Mouse (Mus musculus): ENCODE measurements around the gene Eif4e1b. TPM values are rescaled to one million over a fixed set of nuclear protein-coding genes. Genes with fewer than 3 reads are reported as not detected.

The Eif4e1b gene
- polyA plus RNA-seq (2015; fragmentation: Nextera tagmentation; extraction: Ambion mirVana): not detected in 2 replicates

- no peak within 1 kb of the TSS for H3K4me2 ChIP-seq
- no peaks in the 10 kb centered on the region for H3K9me3 ChIP-seq
- no peak within 1 kb of the TSS for H3K27ac ChIP-seq (replicated peaks)
- H3K27me3 ChIP-seq: no peaks in the 10 kb centered on the region
- H3K9ac ChIP-seq: no peak within 1 kb of the TSS
- H3K4me1 ChIP-seq (replicated peaks): peaks cover 3% of the 10 kb centered on the region; the same call in 1 of the 2 replicates
- no peak within 1 kb of the TSS for H3K4me3 ChIP-seq
- no peak for ATAC-seq (ENCODE audit: low read depth)
- no peaks in the 10 kb centered on the region for H3K36me3 ChIP-seq
- WGBS: 87% methylated on average over 4 of the region's 4 CpGs
Measured at GRCm38 (mm10) chr13:54783698-54784097, at the start of gene Eif4e1b. Gene Eif4e1b, plus strand, starts transcription at chr13:54783998.

GRCm38 (mm10) chr13:54736931-54737330, 46.9 kb upstream of the Eif4e1b start:
- H3K9me3 ChIP-seq: no peaks in the 10 kb centered on the region
- H3K4me3 ChIP-seq: no peak overlapping the region
- peak overlapping the region; percentile 48; the same call in 1 of the 2 replicates for H3K4me2 ChIP-seq
- H3K4me1 ChIP-seq (replicated peaks): peaks cover 14% of the 10 kb centered on the region
- no peak overlapping the region for H3K27ac ChIP-seq (replicated peaks)
- no peak for ATAC-seq (ENCODE audit: low read depth)
- H3K27me3 ChIP-seq: peaks cover 50% of the 10 kb centered on the region
- 28% methylated on average over 3 of the region's 3 CpGs for WGBS
- peaks cover 69% of the 10 kb centered on the region for H3K36me3 ChIP-seq
- no peak overlapping the region for H3K9ac ChIP-seq

- H3K27me3 ChIP-seq: peaks cover 50% of the 10 kb centered on the region
- WGBS: 2% methylated on average over 86 of the region's 87 CpGs
- H3K9ac ChIP-seq: peak overlapping the region; percentile 45; the same call in 1 of the 2 replicates
- peaks cover 14% of the 10 kb centered on the region for H3K4me1 ChIP-seq (replicated peaks)
- no peak overlapping the region for H3K27ac ChIP-seq (replicated peaks)
- peak overlapping the region; percentile 27 for H3K4me3 ChIP-seq
- no peaks in the 10 kb centered on the region for H3K9me3 ChIP-seq
- H3K4me2 ChIP-seq: peak overlapping the region; percentile 48
- peak; percentile 64; the same call in 1 of the 2 replicates for ATAC-seq (ENCODE audit: low read depth)
- H3K36me3 ChIP-seq: peaks cover 69% of the 10 kb centered on the region
Measured at GRCm38 (mm10) chr13:54737488-54738212, 46.1 kb upstream of the Eif4e1b start.

GRCm38 (mm10) chr13:54738213-54738601, 45.6 kb upstream of the Eif4e1b start:
- Histone ChIP-seq H3K4me3 (peak overlapping the region; percentile 27), H3K4me1 (replicated peaks) (peaks cover 14% of the 10 kb centered on the region), H3K27ac (replicated peaks) (no peak overlapping the region), H3K27me3 (peaks cover 50% of the 10 kb centered on the region), H3K9me3 (no peaks in the 10 kb centered on the region), H3K4me2 (peak overlapping the region; percentile 48), H3K9ac (peak overlapping the region; percentile 45; the same call in 1 of the 2 replicates), H3K36me3 (peaks cover 69% of the 10 kb centered on the region)
- no peak for ATAC-seq (ENCODE audit: low read depth)
- WGBS: 4% methylated on average over 34 of the region's 34 CpGs

- 41% methylated on average over 6 of the region's 6 CpGs for WGBS
- H3K4me1 ChIP-seq (replicated peaks): peaks cover 54% of the 10 kb centered on the region
Measured at GRCm38 (mm10) chr13:54746110-54746509, 37.7 kb upstream of the Eif4e1b start.

GRCm38 (mm10) chr13:54746896-54747295, 36.9 kb upstream of the Eif4e1b start:
- no peak for ATAC-seq (ENCODE audit: low read depth)
- 41% methylated on average over 10 of the region's 10 CpGs for WGBS
- Histone ChIP-seq H3K27me3 (peaks cover 9% of the 10 kb centered on the region), H3K36me3 (peaks cover 10% of the 10 kb centered on the region; the same call in 1 of the 2 replicates), H3K9me3 (no peaks in the 10 kb centered on the region), H3K4me1 (replicated peaks) (peaks cover 54% of the 10 kb centered on the region), H3K4me2 (peak overlapping the region; percentile 78), H3K4me3 (peak overlapping the region; percentile 13; the same call in 1 of the 2 replicates), H3K27ac (replicated peaks) (no peak overlapping the region), H3K9ac (peak overlapping the region; percentile 90)

More at GRCm38 (mm10) chr13:54746110-54746509, 37.7 kb upstream of the Eif4e1b start:
- Histone ChIP-seq H3K9me3 (no peaks in the 10 kb centered on the region), H3K27me3 (peaks cover 4% of the 10 kb centered on the region; the same call in 1 of the 2 replicates), H3K9ac (peak overlapping the region; percentile 53), H3K36me3 (peaks cover 18% of the 10 kb centered on the region; the same call in 1 of the 2 replicates), H3K4me2 (peak overlapping the region; percentile 78), H3K27ac (replicated peaks) (no peak overlapping the region), H3K4me3 (no peak overlapping the region)
- no peak for ATAC-seq (ENCODE audit: low read depth)

GRCm38 (mm10) chr13:54748190-54748589, 35.6 kb upstream of the Eif4e1b start:
- Histone ChIP-seq H3K4me1 (replicated peaks) (peaks cover 58% of the 10 kb centered on the region), H3K27ac (replicated peaks) (peak overlapping the region; percentile 92), H3K4me3 (peak overlapping the region; percentile 61), H3K27me3 (peaks cover 20% of the 10 kb centered on the region), H3K9me3 (no peaks in the 10 kb centered on the region), H3K4me2 (peak overlapping the region; percentile 78), H3K9ac (peak overlapping the region; percentile 90), H3K36me3 (peaks cover 9% of the 10 kb centered on the region; the same call in 1 of the 2 replicates)
- 86% methylated on average over 8 of the region's 8 CpGs for WGBS
- ATAC-seq (ENCODE audit: low read depth): no peak

GRCm38 (mm10) chr13:54748721-54749060, 35.1 kb upstream of the Eif4e1b start:
- H3K4me1 ChIP-seq (replicated peaks): peaks cover 60% of the 10 kb centered on the region
- H3K4me3 ChIP-seq: peak overlapping the region; percentile 61
- H3K27ac ChIP-seq (replicated peaks): peak overlapping the region; percentile 92
- WGBS: 29% methylated on average over 10 of the region's 10 CpGs
- peak; percentile 37 for ATAC-seq (ENCODE audit: low read depth)
- H3K27me3 ChIP-seq: peaks cover 23% of the 10 kb centered on the region
- H3K36me3 ChIP-seq: peaks cover 9% of the 10 kb centered on the region; the same call in 1 of the 2 replicates
- peak overlapping the region; percentile 90 for H3K9ac ChIP-seq
- H3K9me3 ChIP-seq: no peaks in the 10 kb centered on the region
- peak overlapping the region; percentile 78 for H3K4me2 ChIP-seq

GRCm38 (mm10) chr13:54749061-54749863, 34.5 kb upstream of the Eif4e1b start:
- Histone ChIP-seq H3K27me3 (peaks cover 23% of the 10 kb centered on the region), H3K9me3 (no peaks in the 10 kb centered on the region), H3K9ac (peak overlapping the region; percentile 90), H3K4me1 (replicated peaks) (peaks cover 66% of the 10 kb centered on the region), H3K36me3 (peaks cover 4% of the 10 kb centered on the region; the same call in 1 of the 2 replicates), H3K4me2 (peak overlapping the region; percentile 78), H3K4me3 (peak overlapping the region; percentile 61), H3K27ac (replicated peaks) (peak overlapping the region; percentile 92)
- ATAC-seq (ENCODE audit: low read depth): peak; percentile 90
- 1% methylated on average over 28 of the region's 100 CpGs for WGBS

GRCm38 (mm10) chr13:54749864-54750411, 33.9 kb upstream of the Eif4e1b start, which contains the start of gene Gprin1:
Gene Gprin1, minus strand, starts transcription at chr13:54749874.
- peak; percentile 68 for ATAC-seq (ENCODE audit: low read depth)
- peaks cover 3% of the 10 kb centered on the region; the same call in 1 of the 2 replicates for H3K36me3 ChIP-seq
- H3K27ac ChIP-seq (replicated peaks): peak within 1 kb of the TSS; percentile 92
- peaks cover 23% of the 10 kb centered on the region for H3K27me3 ChIP-seq
- H3K4me1 ChIP-seq (replicated peaks): peaks cover 68% of the 10 kb centered on the region
- no peaks in the 10 kb centered on the region for H3K9me3 ChIP-seq
- peak within 1 kb of the TSS; percentile 61 for H3K4me3 ChIP-seq
- peak within 1 kb of the TSS; percentile 90 for H3K9ac ChIP-seq
- peak within 1 kb of the TSS; percentile 78 for H3K4me2 ChIP-seq
- 2% methylated on average over 29 of the region's 29 CpGs for WGBS

GRCm38 (mm10) chr13:54750699-54751098, 33.1 kb upstream of the Eif4e1b start:
- peak overlapping the region; percentile 78 for H3K4me2 ChIP-seq
- H3K4me3 ChIP-seq: no peak overlapping the region
- H3K9me3 ChIP-seq: no peaks in the 10 kb centered on the region
- peaks cover 68% of the 10 kb centered on the region for H3K4me1 ChIP-seq (replicated peaks)
- H3K9ac ChIP-seq: no peak overlapping the region
- peaks cover 3% of the 10 kb centered on the region; the same call in 1 of the 2 replicates for H3K36me3 ChIP-seq
- 2% methylated on average over 8 of the region's 8 CpGs for WGBS
- no peak overlapping the region for H3K27ac ChIP-seq (replicated peaks)
- peaks cover 23% of the 10 kb centered on the region for H3K27me3 ChIP-seq
- ATAC-seq (ENCODE audit: low read depth): no peak
